Mouse (Mus musculus): Measurements from ENCODE around the gene Wdr73.

DNA sequence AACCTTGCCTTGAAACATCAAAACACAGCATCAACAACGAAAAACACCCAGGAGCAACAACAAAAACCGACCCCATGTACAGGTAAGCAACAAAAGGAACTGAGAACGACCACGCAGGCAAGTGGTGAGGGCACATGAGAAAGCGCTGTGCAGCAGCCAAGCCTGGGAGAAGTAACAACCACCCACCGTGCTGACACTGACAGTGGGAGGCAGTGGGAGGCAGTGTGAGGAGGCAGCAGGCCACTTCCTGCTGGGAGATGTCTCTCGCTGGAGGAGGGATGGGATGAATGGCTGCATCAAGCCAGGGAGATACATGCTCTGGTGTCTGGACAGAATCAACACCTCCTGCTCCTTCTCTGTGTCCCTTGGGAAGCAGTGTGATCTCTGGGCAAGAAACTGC is 3.9 kb downstream of the Wdr73 start:
- no peak for TF ChIP-seq CTCF (IDR thresholded peaks at IDR 0.05; ENCODE audit: extremely low read depth, insufficient read length, insufficient replicate concordance, low read depth, low read length)
- TF ChIP-seq POLR2A (IDR thresholded peaks at IDR 0.05; ENCODE audit: low read depth, low read length) = no peak
